Mouse (Mus musculus): ENCODE results near the gene Anxa6. TPM values are rescaled to one million over a fixed set of nuclear protein-coding genes. Genes with fewer than 3 reads are reported as not detected.

The Anxa6 gene
- total and polyA plus RNA-seq, 3 experiments = 47.0 to 49.4 TPM; not detected in 1

DNA sequence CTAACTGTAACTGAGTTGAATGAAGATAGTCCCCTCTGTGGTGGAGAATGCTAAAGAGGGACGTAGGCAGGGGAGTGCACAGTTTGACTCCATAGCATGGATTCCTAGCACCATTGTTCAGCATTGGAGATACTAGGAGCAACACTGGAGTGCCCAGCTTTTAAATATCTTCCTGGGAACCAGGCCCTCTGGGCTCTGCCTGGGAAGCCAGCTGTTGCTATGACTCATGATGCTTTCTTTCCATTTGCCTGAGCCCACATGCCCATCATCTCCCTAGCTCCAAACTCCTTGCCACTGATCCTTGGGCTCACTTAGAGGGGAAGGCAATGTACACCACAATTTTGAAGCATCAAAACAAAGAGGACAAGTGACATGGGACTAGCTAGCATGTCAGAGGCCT is 16.5 kb downstream of the Anxa6 start:
- H3K27ac ChIP-seq (ENCODE audit: control insufficient read depth, low read depth, low read length) = no peak overlapping the region
- no peak overlapping the region for H3K9ac ChIP-seq (ENCODE audit: control insufficient read depth, low read depth, low read length, poor library complexity, severe bottlenecking)
- H3K79me2 ChIP-seq (ENCODE audit: control insufficient read depth, insufficient read depth, low read length, poor library complexity) = no peaks in the 10 kb centered on the region
- no peaks in the 10 kb centered on the region for H3K4me1 ChIP-seq (ENCODE audit: control insufficient read depth in 1 of 2, insufficient read depth in 2 of 2, low read length in 2 of 2)
- TF ChIP-seq ZMIZ1 (IDR thresholded peaks at IDR 0.05; ENCODE audit: low read depth, low read length) (no peak), CTCF (IDR thresholded peaks at IDR 0.05 in 2 of 3, conservative IDR thresholded peaks at IDR 0.05 in 1 of 3; ENCODE audit: control insufficient read depth in 1 of 3, insufficient read depth in 1 of 3, low read depth in 2 of 3, low read length in 3 of 3, poor library complexity in 1 of 3, severe bottlenecking in 1 of 3) (no peak), USF2 (IDR thresholded peaks at IDR 0.05; ENCODE audit: borderline replicate concordance in 1 of 2, insufficient read depth in 1 of 2, low read depth in 1 of 2, low read length in 2 of 2) (no peak), TCF12 (IDR thresholded peaks at IDR 0.05; ENCODE audit: low read depth, low read length) (no peak), NELFE (IDR thresholded peaks at IDR 0.05; ENCODE audit: low read depth, low read length) (no peak), MYB (IDR thresholded peaks at IDR 0.05; ENCODE audit: low read depth, low read length) (no peak), RAD21 (IDR thresholded peaks at IDR 0.05; ENCODE audit: low read depth, low read length) (no peak), ZKSCAN1 (IDR thresholded peaks at IDR 0.05; ENCODE audit: low read depth, low read length) (no peak), E2F4 (IDR thresholded peaks at IDR 0.05; ENCODE audit: borderline replicate concordance, low read depth, low read length) (no peak), SIN3A (IDR thresholded peaks at IDR 0.05; ENCODE audit: low read length) (no peak), CHD1 (IDR thresholded peaks at IDR 0.05; ENCODE audit: low read depth, low read length) (no peak), USF1 (IDR thresholded peaks at IDR 0.05; ENCODE audit: low read depth, low read length) (no peak)
- DNase-seq (ENCODE audit: low read depth, low spot score) = no peak
- H3K36me3 ChIP-seq (ENCODE audit: control insufficient read depth in 1 of 2, insufficient read depth in 2 of 2, low read length in 2 of 2) = no peaks in the 10 kb centered on the region
- H3K27me3 ChIP-seq (ENCODE audit: control insufficient read depth in 1 of 2, insufficient read depth in 2 of 2, low read length in 2 of 2) = no peaks in the 10 kb centered on the region
- no peak overlapping the region for H3K4me3 ChIP-seq (ENCODE audit: control insufficient read depth in 1 of 2, insufficient read depth in 1 of 2, low read depth in 2 of 2, low read length in 2 of 2)
- no peaks in the 10 kb centered on the region for H3K9me3 ChIP-seq (replicated peaks; ENCODE audit: insufficient read depth, low read length)

DNA sequence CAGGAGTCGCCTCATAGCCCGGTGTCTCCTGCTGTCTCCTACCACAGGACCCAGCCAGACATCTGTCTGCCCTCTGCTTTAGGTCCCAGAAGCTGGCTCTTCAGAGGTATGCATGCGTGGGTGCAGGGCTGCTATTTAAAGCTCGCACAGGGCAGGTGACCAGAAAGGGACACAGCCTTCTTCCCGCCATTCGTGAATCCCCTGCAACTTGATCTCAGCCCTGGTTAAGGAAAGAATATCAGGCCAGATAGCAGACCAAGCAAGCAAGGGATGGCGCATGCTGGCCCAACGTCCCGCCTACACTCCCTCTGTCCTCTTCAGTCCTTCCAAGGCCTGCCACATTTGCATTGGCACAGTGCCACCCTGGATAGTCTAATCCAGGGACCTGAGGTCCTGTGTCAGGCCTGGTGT is 17.4 kb downstream of the Anxa6 start:
- TF ChIP-seq CHD2 (IDR thresholded peaks at IDR 0.05; ENCODE audit: low read length) = no peak
- TF ChIP-seq GATA1 (IDR thresholded peaks at IDR 0.05; ENCODE audit: low read depth, low read length) = no peak
- no peak for TF ChIP-seq MAZ (IDR thresholded peaks at IDR 0.05; ENCODE audit: low read depth, low read length)
- TF ChIP-seq HCFC1 (IDR thresholded peaks at IDR 0.05; ENCODE audit: low read depth, low read length) = no peak
- TF ChIP-seq CHD1 (IDR thresholded peaks at IDR 0.05; ENCODE audit: low read depth, low read length) = no peak
- no peak for TF ChIP-seq POLR2A (IDR thresholded peaks at IDR 0.05; ENCODE audit: control insufficient read depth in 1 of 2, insufficient read depth in 1 of 2, low read depth in 1 of 2, low read length in 2 of 2, poor library complexity in 1 of 2)
- no peak for TF ChIP-seq BHLHE40 (IDR thresholded peaks at IDR 0.05; ENCODE audit: borderline replicate concordance, low read depth, low read length)
- H3K9me3 ChIP-seq (replicated peaks; ENCODE audit: insufficient read depth, low read length) = no peaks in the 10 kb centered on the region
- no peak overlapping the region for H3K9ac ChIP-seq (ENCODE audit: control insufficient read depth, low read depth, low read length, poor library complexity, severe bottlenecking)
- H3K79me2 ChIP-seq (ENCODE audit: control insufficient read depth, insufficient read depth, low read length, poor library complexity) = no peaks in the 10 kb centered on the region
- H3K36me3 ChIP-seq (ENCODE audit: control insufficient read depth in 1 of 2, insufficient read depth in 2 of 2, low read length in 2 of 2) = no peaks in the 10 kb centered on the region
- no peak overlapping the region for H3K27ac ChIP-seq (ENCODE audit: control insufficient read depth, low read depth, low read length)
- DNase-seq (ENCODE audit: low read depth, low spot score) = no peak
- H3K4me1 ChIP-seq (ENCODE audit: control insufficient read depth in 1 of 2, insufficient read depth in 2 of 2, low read length in 2 of 2) = no peaks in the 10 kb centered on the region
- H3K27me3 ChIP-seq (ENCODE audit: control insufficient read depth in 1 of 2, insufficient read depth in 2 of 2, low read length in 2 of 2) = no peaks in the 10 kb centered on the region
- H3K4me3 ChIP-seq (ENCODE audit: control insufficient read depth in 1 of 2, insufficient read depth in 1 of 2, low read depth in 2 of 2, low read length in 2 of 2) = no peak overlapping the region
